Mouse (Mus musculus) layer of hippocampus, adult 8-10 months (tissue): ENCODE results near the gene Slfn8. TPM values are rescaled to one million over a fixed set of nuclear protein-coding genes. Genes with fewer than 3 reads are reported as not detected.
A peak's percentile ranks its signal among the peaks of the same experiment; 100 is the strongest.
"Not testable (repeated sequence)": the region's sequence is repeated elsewhere in the genome, so short reads cannot be mapped to it uniquely, and the experiment has no call there.

ENCODE experiments used
- DNase-seq, 2 experiments: peaks; one replicate each; pipeline ENCODE4 v3.0.0; 2022; ENCODE audit warnings: low spot score in 2 of 2
- microRNA-seq, 2 experiments: library from miRNA; unstranded; fragments of <30 nt; microRNA quantifications; one replicate each; pipeline ENCODE4 v1.2.0; 2022
- total RNA-seq, 4 experiments: library from RNA; stranded (reverse); gene quantifications; 2 replicates each; pipeline ENCODE4 v1.2.4; 2022

Slfn8 gene
- total RNA-seq, 4 experiments from 2014 or later: 0.23 to 2.6 (median 1.1) TPM

DNA sequence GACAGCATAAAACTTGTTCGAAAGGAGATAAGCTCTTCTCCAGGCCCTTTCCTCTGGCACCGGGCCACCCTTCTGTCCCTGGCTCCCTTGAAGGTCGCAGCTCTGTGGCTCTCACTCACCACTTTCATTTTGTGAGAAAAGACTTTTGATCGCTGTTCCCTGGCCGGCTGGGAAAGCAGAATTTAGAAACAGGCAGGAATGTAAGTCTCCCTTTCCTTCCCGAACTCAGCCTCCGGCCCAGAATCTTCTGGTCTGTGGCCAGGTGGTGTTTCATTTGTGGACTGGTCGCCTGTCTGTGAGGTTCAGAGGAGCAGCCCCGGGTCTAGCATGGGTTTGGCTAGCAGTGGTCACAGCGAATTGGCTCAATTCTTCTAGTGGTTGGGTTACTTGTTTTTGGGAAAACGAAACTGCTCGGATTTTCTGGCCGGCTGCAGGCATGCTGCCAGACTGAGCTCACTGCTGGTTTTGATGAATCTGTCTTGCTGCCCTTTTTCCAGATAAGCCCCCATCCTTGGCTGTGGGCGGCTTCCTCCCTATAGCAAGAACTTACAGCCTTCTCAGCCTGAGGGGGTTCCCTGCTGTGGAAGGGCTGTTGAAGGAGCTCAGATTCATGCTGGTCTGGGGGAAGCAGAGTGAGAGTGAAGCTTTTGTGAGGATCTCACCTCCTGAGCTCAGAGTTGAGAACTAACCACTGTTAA lies 29.0 kb downstream of the Slfn8 start, which contains the start of gene Slfn9:
TSS of gene Slfn9 (minus strand) at position 362 of the 698 bp plus-strand sequence.
- DNase-seq: peak in 1 of 2 experiments; percentile 9

DNA sequence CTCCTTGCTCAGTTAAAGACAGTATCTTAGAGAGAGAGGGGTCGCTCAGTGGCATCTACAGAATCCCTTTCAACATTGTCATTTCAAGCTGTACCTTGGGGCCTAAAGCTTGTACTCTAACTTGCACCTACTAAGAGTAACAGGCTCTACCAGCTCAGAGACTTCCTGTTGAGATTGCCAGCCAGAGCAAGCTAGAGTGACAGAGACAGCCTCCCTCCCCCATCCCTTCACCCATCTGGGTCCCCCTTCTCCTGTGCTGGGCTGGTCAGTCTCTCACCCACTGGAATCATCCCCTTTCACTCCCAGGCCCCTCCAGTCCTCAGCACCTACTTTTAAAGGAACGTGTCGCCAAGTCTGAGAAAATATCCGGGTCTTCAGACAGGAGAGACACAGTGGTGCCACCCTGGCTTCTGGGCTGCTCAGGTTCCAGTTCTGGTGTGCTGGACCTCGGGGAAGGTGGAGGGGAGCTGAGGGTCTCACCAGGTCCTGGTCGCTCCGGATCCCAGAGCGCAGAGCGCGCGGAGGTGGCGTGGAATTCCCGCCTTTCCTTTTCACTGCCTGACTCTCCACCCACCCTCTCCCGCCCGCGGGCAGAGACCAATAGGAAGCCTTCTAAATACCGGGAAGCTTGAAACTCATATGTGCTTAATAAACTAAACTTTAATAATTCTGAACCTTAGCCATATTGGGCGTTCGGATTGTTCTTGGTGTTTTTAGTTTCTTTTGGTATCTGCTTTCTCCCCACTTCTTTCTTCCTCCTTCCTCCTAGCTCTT lies 29.8 kb downstream of the Slfn8 start:
- DNase-seq: not testable (repeated sequence)

DNA sequence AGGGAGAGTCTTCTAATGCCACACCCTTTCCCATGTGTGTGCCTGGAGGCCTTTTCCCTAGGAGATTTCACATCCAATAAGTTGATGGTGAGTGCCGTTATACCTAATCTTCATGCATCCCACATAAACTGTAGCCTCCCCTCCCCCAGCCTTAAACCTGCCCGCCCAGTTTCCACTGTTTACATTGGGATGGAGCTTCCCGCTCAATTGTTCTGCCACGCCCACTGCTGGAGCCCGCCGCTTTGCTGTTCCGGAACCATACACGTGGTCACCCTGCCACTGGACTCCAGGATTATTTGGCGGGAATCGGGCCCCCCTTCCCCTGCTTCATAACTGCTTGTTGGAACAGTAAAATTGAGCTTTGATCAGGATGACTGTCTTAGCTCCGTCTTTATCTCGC lies 31.3 kb downstream of the Slfn8 start:
- DNase-seq: no peak

DNA sequence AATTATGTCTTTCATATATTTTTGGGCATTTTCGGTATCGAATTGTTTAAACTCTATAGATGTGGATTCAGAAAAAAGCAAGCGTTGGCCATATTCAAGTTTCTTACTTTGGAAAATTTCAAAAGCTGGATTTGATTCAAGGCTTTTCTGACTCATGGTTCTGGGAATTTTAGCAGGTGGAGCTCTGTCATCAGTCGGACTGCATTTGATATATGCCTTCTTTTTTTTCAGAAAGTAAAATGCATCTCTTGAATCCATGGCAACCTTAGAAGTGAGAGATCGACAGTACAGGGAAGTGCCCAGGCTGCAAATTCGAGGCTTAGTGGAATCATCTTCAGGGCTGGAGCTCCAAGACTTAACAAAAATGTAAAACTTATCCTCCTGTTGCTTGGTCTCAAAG lies 33.0 kb downstream of the Slfn8 start:
- no peak for DNase-seq

DNA sequence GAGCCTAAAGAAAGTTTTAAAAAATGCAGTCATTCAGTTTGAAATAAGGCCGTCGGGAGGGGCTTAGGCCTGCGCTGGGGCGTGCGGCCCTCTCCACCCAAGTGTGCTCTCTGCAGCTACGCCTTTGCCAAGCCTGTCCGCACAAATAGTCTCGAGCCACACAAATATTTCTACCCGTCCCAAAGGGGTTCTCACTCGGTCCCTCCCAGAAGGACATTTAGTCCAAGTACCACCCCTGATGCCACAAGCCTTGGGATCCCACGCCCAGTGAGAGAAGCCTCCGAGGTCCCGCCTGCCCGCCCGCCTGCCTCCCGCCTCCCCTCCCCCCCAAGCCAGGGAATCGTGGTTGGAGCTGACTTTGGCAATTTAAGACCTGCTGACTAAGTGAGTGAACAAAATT lies 37.4 kb downstream of the Slfn8 start:
- no peak for DNase-seq

DNA sequence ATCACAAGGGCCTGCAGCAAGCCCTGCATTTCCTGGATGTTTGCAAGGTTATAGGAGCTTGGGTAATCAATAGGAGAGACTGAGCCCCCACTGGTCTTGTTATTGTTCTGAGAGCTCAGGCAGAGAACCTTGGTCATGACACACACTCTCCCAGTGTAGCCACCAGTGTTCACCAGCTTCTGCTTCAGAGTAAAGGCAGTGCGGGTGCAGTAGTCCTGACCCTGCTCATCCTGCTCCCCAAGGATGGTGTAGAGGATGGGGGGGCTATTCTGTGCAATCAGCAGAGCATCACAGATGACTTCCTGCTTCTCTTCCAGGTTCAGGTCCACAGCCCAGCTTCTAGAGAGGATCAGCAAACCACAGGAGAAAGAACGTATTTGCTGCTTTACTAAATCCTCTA lies 38.2 kb downstream of the Slfn8 start:
- not testable (repeated sequence) for DNase-seq

DNA sequence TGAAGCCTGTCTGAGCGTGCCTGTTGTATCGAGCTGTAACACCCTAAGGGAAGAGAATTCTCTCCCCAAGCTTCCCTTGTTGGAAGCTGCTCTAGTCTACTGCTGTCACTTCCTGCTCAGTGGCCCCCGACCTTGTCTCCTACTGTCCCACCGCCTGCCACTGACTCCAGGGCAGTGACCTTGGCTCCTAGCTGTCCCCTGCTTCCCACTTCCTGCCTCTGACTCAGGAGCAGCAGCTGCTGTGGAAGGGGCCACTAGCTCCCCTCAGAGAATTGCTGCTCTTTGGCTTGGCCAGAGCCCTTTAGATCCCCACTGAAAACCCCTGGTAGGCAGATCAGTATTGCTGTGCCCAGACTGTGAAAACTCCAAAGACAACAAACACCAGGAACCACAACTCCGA lies 46.7 kb downstream of the Slfn8 start:
- no peak for DNase-seq

DNA sequence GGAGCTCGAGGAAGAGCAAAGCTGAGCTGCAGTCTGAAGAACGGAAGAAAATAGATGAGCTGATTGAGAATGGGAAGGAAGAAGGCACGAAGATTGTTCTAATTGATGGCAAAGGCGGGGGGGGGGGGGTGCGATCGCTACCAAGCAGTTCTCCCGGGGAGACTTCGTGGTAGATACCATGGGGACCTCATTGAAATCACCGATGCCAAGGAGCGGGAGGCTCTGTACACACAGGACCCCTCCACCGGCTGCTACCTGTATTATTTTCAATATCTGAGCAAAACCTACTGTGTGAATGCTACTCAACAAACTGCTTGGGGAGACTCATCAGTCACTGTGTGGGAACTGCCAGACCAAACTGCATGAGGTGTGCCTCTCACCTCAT lies 49.0 kb downstream of the Slfn8 start:
- no peak for DNase-seq

DNA sequence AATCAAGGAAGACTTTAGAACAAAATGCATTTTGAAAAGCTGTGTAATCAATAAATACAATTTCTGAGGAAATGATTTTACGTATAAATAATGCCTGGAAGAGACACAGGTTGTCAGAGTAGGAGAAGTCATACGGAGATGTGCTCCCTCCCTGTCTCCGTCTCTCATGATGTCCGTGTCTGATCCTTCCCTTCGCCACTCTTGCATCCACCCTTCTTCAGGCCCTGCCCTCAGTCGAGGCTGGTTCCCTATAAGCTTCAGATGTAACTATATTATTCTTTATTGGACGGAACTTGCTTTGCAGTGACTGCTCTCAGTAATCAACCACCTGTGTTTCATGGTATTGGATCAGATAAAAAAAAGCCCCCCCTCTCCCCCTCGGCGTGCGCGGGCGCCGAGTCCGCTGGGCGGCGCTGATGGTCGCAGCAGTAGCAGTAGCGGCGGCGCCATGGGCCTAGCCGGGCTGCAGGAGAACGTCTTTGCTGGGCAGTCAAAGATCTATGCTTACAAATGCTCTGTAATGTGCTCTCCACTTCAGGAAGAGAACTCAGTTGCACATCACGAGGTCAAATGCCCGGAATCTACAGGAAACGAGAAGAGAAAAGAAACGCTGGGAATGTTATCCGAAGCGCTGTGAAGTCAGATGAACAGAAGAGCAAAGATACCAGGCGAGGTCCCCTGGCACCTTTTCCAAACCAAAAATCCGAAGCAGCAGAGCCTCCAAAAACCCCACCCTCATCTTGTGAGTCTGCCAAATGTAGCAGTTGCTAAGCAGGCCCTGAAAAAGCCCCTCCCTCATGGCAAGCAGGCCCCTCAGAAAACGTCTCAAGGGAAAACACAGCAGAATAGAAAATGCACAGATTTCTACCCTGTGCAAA lies 49.7 kb downstream of the Slfn8 start:
- DNase-seq: peak in 1 of 2 experiments; percentile 6

DNA sequence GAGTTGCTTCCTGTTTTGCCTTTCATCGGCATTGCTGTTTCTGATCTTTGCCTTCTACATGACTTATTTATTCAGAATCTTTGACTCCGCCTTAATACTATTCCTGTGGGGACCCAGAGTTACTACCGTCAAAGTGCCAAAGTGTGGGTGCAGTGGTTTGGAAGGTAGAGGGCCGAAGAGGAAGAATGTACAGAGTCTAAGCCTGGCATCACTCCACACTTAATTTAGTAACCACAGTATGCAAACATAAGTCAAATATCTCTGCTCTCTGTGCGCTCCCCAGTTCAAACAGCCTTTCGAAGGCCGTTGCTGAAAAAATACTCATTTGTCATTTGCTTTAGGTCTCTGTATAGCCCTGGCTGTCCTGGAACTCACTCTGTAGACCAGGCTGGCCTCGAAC lies 58.4 kb downstream of the Slfn8 start:
- DNase-seq: no peak

DNA sequence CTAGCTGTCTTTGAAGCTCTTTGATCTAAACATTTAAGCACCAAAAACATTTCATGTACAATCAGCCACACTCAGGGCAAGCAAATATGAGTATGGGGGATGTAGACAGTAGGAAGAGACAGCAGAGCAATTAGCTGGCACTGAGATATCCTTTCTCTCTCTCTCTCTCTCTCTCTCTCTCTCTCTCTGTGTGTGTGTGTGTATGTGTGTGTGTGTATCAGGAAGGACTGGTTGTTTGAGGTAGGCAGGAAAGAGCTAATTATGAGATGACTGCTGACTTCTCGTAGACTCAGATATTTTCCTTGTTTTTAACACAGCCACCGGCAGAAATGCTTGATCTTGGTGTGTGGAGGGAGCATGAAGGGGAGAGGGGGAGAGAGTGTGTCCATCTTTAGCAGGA lies 58.9 kb downstream of the Slfn8 start:
- DNase-seq: no peak

DNA sequence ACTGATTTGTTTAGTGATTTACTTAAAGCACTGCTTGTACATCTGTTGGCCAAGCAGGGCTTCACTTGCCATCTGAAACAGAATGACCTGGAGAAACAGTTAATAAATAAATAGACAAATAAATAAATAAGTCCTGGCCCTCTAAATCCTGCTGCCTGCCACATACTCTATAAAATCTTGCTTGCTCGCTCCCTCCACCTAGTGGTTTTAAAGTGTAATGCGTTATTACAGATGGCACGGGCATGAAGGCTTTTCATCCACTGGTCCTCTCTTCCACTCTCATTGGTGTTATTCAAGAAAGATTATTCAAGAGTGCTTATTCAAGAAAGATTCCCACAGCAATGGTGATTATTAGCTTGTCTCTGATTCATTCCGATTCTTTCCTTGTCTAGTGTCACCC lies 61.0 kb downstream of the Slfn8 start:
- peak in 1 of 2 experiments; percentile 11 for DNase-seq

DNA sequence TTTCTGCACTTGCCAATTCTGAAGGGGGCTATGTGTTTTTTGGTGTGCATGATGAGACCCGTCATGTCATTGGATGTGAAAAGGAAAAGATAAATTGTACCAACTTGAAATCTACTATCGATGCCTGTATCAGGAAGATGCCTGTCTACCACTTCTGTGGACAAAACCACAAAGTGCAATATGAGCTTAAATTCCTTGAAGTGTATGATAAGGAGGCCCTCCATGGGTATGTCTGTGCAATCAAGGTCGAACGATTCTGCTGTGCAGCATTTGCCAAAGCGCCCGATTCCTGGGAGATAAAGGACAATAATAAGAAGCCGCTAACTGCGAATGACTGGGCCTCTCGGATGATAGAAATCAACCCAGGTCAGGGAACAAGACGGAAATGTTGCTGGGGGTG lies 63.7 kb downstream of the Slfn8 start:
- DNase-seq: no peak

DNA sequence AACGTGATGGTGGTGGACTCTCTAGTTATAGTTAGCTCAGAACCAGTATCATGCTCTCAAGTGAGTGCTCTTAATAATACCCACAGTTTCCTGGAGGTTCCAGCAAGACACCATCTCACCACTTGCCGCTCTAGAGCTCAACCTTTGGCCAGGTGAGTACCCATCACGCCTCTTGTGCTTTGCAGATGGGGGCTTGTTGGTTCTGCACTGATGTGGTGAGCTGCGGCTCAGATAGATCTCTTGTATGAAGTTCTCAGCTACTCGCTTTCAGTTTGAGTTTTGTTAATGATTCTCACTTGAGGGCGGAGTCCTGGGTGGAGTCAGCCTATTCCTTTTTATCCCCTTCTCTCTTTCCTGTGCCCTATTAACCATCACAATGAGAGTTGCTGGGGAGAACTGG lies 66.0 kb downstream of the Slfn8 start:
- DNase-seq: no peak

DNA sequence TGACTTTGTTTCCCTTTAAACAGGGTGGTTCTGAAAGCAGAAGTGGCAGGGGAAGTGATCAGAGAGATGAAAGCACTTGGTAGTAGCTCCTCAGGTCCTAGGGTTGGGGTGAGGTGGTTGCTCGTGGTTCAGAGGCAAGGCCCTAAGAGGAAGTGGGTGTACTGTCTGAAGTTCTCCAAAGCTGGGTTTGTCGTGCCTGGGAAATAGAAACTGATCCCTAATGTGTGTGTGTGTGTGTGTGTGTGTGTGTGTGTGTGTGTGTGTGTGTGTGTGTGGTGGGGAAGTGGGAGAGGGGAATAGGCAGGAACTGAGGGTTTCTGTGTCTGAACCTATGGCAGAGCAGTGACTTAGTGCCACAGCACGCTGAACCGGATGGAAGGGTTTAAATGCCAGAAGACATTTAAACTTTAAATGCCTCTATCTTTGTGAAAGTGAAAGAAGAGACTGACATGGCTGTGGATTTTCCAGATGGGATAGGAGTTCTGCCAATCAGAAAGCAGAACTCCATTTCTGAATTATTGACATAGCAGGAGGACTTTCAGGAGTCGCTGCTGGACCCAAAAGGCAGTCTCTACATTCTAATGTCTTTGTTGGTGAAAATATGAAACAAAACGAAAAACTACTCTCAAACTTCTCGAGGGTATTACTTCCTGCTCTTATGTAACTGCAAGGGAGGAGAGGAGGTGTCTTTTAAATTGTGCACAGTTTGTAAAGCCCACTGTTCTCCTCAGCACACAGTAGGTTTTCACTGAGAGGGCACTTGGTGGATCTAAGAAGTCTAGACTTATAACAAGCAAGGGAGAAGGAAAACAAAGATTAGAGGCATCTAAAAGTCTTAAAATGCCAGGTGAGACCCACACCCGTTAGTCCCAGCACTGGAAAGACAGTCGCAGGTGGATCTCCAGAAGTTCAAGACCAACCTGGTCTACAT lies 67.7 kb downstream of the Slfn8 start:
- DNase-seq: no peak

Small RNA genes within 50 kb of the gene (microRNA-seq; reads per million reads assigned to microRNA genes)
- gene Gm27598: 0 reads per million in 2 experiments
- gene Mir7679: 0 reads per million in 2 experiments

Other genes with a start within 250 kb of the Slfn8 start
- gene Lig3, start 239.7 kb downstream of the Slfn8 start, total RNA-seq: 10 to 100 TPM; 23.9 to 31.5 (median 26.7) TPM
- gene Rffl, start 149.6 kb downstream of the Slfn8 start, total RNA-seq: 10 to 100 TPM; 12.1 to 16.0 (median 14.8) TPM
- 10 to 100 TPM; 15.1 to 18.6 (median 17.1) TPM for gene Rad51d, start 130.2 kb downstream of the Slfn8 start, total RNA-seq
- not detected for gene Fndc8, start 128.7 kb downstream of the Slfn8 start, total RNA-seq
- 10 to 100 TPM; 39.5 to 51.7 (median 46.7) TPM for gene Nle1, start 112.4 kb downstream of the Slfn8 start, total RNA-seq
- 1 to 10 TPM; 1.2 to 2.6 (median 1.6) TPM for gene Unc45b, start 110.3 kb downstream of the Slfn8 start, total RNA-seq
- 1 to 10 TPM; 4.1 to 6.8 (median 5.0) TPM for gene Slfn5, start 69.5 kb downstream of the Slfn8 start, total RNA-seq
- gene Slfn9, start 29.0 kb downstream of the Slfn8 start, total RNA-seq: 1 to 10 TPM in 2 of 4 experiments, under 1 TPM in 2; 0.23 to 1.7 (median 0.92) TPM
- gene Slfn2, start 44.3 kb upstream of the Slfn8 start, total RNA-seq: 1 to 10 TPM in 2 of 4 experiments, under 1 TPM in 2; 0.43 to 2.9 (median 0.97) TPM
- not detected for gene Slfn1, start 96.0 kb upstream of the Slfn8 start, total RNA-seq
- under 1 TPM in 2 of 4 experiments, not detected in 2; 0.09 to 0.11 TPM for gene Slfn4, start 154.4 kb upstream of the Slfn8 start, total RNA-seq
- under 1 TPM; 0.20 to 0.58 (median 0.46) TPM for gene Slfn3, start 170.5 kb upstream of the Slfn8 start, total RNA-seq